Mouse (Mus musculus) yolk sac, embryonic 10.5 days (tissue): Measurements from ENCODE around the gene Naf1.

Experiments used
- DNase-seq: peaks from one replicate; pipeline ENCODE4 v3.0.0-alpha.2; 2017; ENCODE audit warnings: low spot score

The Naf1 gene

GRCm38 (mm10) chr8:66860023-66860422 is at the start of gene Naf1:
Naf1 (plus strand) TSS chr8:66860217.
- peak; percentile 94 for DNase-seq

GRCm38 (mm10) chr8:66860921-66861588 is 1.0 kb downstream of the Naf1 start:
- peak; percentile 62 for DNase-seq

GRCm38 (mm10) chr8:66861589-66862500 is 1.8 kb downstream of the Naf1 start:
- DNase-seq: no peak

- DNase-seq: no peak
These were observed 3.7 kb downstream of the Naf1 start for GRCm38 (mm10) chr8:66863761-66864160.

- no peak for DNase-seq
These were observed 5.1 kb downstream of the Naf1 start for GRCm38 (mm10) chr8:66865120-66865519.

- no peak for DNase-seq
These were observed 7.7 kb downstream of the Naf1 start for GRCm38 (mm10) chr8:66867679-66868078.

GRCm38 (mm10) chr8:66869211-66869932 is 9.4 kb downstream of the Naf1 start:
- DNase-seq: peak; percentile 7

GRCm38 (mm10) chr8:66883866-66884265 is 23.8 kb downstream of the Naf1 start:
- no peak for DNase-seq

- no peak for DNase-seq
These were observed 31.9 kb downstream of the Naf1 start for GRCm38 (mm10) chr8:66891879-66892278.

GRCm38 (mm10) chr8:66905000-66905399 is 45.0 kb downstream of the Naf1 start:
- no peak for DNase-seq

- no peak for DNase-seq
These were observed 45.5 kb downstream of the Naf1 start for GRCm38 (mm10) chr8:66905557-66905956.

GRCm38 (mm10) chr8:66906116-66906515 is 46.1 kb downstream of the Naf1 start:
- no peak for DNase-seq

GRCm38 (mm10) chr8:66910684-66911083 is 50.7 kb downstream of the Naf1 start:
- DNase-seq: no peak

GRCm38 (mm10) chr8:66913616-66914536 is 53.9 kb downstream of the Naf1 start:
- DNase-seq: no peak

GRCm38 (mm10) chr8:66916056-66916455 is 56.0 kb downstream of the Naf1 start:
- no peak for DNase-seq

GRCm38 (mm10) chr8:66917695-66918467 is 57.9 kb downstream of the Naf1 start:
- DNase-seq: no peak

GRCm38 (mm10) chr8:66918471-66918870 is 58.5 kb downstream of the Naf1 start:
- DNase-seq: no peak

GRCm38 (mm10) chr8:66933746-66934145 is 73.7 kb downstream of the Naf1 start:
- no peak for DNase-seq

- DNase-seq: no peak
These were observed 76.2 kb downstream of the Naf1 start for GRCm38 (mm10) chr8:66936236-66936635.
